Mouse (Mus musculus): ENCODE data around the gene Arap2.
"Not testable (repeated sequence)": the region's sequence is repeated elsewhere in the genome, so short reads cannot be mapped to it uniquely, and the experiment has no call there.

Gene Arap2

GRCm38 (mm10) chr5:62739451-62740415, 26.2 kb downstream of the Arap2 start:
- DNase-seq: no peak

- DNase-seq: not testable (repeated sequence)
These were observed 35.4 kb downstream of the Arap2 start for GRCm38 (mm10) chr5:62730573-62730972.

- no peak for DNase-seq
These were observed 40.4 kb downstream of the Arap2 start for GRCm38 (mm10) chr5:62725551-62725950.

GRCm38 (mm10) chr5:62723261-62724105, 42.5 kb downstream of the Arap2 start:
- no peak for DNase-seq

GRCm38 (mm10) chr5:62716468-62716867, 49.5 kb downstream of the Arap2 start:
- no peak for DNase-seq

GRCm38 (mm10) chr5:62715977-62716376, 50.0 kb downstream of the Arap2 start:
- no peak for DNase-seq

GRCm38 (mm10) chr5:62715436-62715835, 50.5 kb downstream of the Arap2 start:
- no peak for DNase-seq

- DNase-seq: no peak
These were observed 55.0 kb downstream of the Arap2 start for GRCm38 (mm10) chr5:62710955-62711354.

GRCm38 (mm10) chr5:62706900-62707299, 59.1 kb downstream of the Arap2 start:
- no peak for DNase-seq

- no peak for DNase-seq
These were observed 76.0 kb downstream of the Arap2 start for GRCm38 (mm10) chr5:62689965-62690364.

- DNase-seq: no peak
These were observed 82.2 kb downstream of the Arap2 start for GRCm38 (mm10) chr5:62683751-62684150.

GRCm38 (mm10) chr5:62683207-62683606, 82.8 kb downstream of the Arap2 start:
- DNase-seq: no peak

GRCm38 (mm10) chr5:62677390-62677789, 88.6 kb downstream of the Arap2 start:
- DNase-seq: no peak

GRCm38 (mm10) chr5:62672736-62673436, 93.1 kb downstream of the Arap2 start:
- DNase-seq: no peak

GRCm38 (mm10) chr5:62665329-62665728, 100.6 kb downstream of the Arap2 start:
- no peak for DNase-seq

- no peak for DNase-seq
These were observed 101.1 kb downstream of the Arap2 start for GRCm38 (mm10) chr5:62664847-62665246.

- DNase-seq: no peak
These were observed 102.8 kb downstream of the Arap2 start for GRCm38 (mm10) chr5:62663206-62663605.

- no peak for DNase-seq
These were observed 112.0 kb downstream of the Arap2 start for GRCm38 (mm10) chr5:62653924-62654323.

- no peak for DNase-seq
These were observed 123.6 kb downstream of the Arap2 start for GRCm38 (mm10) chr5:62642330-62642729.

GRCm38 (mm10) chr5:62640501-62640900, 125.5 kb downstream of the Arap2 start:
- no peak for DNase-seq

GRCm38 (mm10) chr5:62636341-62636740, 129.6 kb downstream of the Arap2 start:
- no peak for DNase-seq

GRCm38 (mm10) chr5:62628901-62629300, 137.1 kb downstream of the Arap2 start:
- DNase-seq: no peak
